Mouse (Mus musculus): ENCODE measurements around the gene Zc3h12c. TPM values are rescaled to one million over a fixed set of nuclear protein-coding genes. Genes with fewer than 3 reads are reported as not detected.

Zc3h12c gene
- polyA plus RNA-seq, 2 experiments, result 2.9 to 4.7 TPM

DNA sequence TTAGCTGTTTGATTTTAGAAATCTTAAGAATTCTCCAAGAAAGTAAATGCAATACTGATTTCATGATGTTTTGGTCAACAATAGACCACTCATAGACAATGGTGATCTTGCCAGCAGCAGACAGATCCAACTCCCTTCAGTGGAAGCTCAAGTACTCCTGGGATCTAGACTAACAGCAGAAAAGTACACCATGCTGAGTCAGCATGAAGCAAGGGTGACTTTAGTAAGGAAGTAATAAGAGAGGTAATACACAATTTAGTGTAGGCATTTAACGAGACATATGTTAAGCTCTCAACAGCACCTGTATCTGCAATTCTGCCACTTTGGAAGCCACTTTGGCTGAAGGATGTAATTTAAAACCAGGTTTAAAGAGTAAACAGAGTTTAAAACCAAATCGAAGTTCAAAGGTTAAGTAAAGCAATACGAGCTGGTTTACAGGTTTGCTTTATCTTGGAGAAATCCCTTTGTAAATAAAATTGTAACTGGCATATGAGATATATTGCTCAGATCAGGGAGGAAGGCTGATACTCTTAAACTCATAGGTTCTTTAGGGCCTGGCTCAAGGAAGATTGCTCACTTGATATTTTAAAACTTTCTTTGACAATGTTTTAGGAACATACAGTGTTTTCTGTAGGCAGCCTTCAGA, 18.0 kb upstream of the Zc3h12c start:
- Histone ChIP-seq H3K9ac (ENCODE audit: low read depth, low read length, severe bottlenecking) (no peak overlapping the region), H3K4me2 (replicated peaks; ENCODE audit: low read depth, low read length, severe bottlenecking) (no peak overlapping the region)
- no peak for TF ChIP-seq POLR2A (IDR thresholded peaks at IDR 0.05; ENCODE audit: borderline replicate concordance, extremely low read depth, insufficient read depth, insufficient read length)

DNA sequence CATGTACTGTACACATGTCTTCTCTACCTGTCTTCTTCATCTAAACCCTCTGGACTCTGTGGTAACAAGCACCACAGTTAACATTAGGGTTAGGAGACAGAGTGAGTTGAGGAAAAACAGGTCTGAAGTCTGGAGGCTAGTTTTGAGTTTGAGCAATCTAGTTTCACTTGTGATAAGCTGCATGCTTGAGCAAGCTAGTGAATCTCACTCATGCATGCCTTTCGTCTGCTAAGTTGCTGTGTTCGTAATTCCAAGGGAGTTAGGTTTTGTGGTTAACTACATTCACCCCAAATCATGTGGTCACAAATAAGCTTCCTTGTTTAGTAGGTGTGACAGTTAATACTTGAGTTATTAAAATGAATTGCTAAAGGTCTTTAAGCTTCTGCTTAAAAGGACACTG, 13.0 kb upstream of the Zc3h12c start:
- H3K27me3 ChIP-seq (ENCODE audit: control insufficient read depth, insufficient read depth, low read length), result no peaks in the 10 kb centered on the region
- no peak overlapping the region for H3K9ac ChIP-seq (ENCODE audit: low read depth, low read length, severe bottlenecking)
- peaks cover 2% of the 10 kb centered on the region; the same call in 1 of the 2 replicates for H3K4me1 ChIP-seq (ENCODE audit: control insufficient read depth, insufficient read depth, low read length)
- 56% methylated on average over 2 of the region's 2 CpGs for WGBS
- DNase-seq (ENCODE audit: low spot score), result no peak
- H3K4me2 ChIP-seq (replicated peaks; ENCODE audit: low read depth, low read length, severe bottlenecking), result no peak overlapping the region
- ATAC-seq (ENCODE audit: low FRiP score, low read depth), result no peak
- H3K36me3 ChIP-seq (ENCODE audit: control insufficient read depth, insufficient read depth, low read length), result no peaks in the 10 kb centered on the region
- no peaks in the 10 kb centered on the region for H3K9me3 ChIP-seq (ENCODE audit: control insufficient read depth, low read length)
- no peak overlapping the region for H3K4me3 ChIP-seq (replicated peaks; ENCODE audit: low read length)
- H3K27ac ChIP-seq (replicated peaks; ENCODE audit: low read depth, low read length), result no peak overlapping the region
- no peak for TF ChIP-seq POLR2A (IDR thresholded peaks at IDR 0.05; ENCODE audit: borderline replicate concordance, extremely low read depth, insufficient read depth, insufficient read length)

More for the DNA sequence above, 18.0 kb upstream of the Zc3h12c start:
- Histone ChIP-seq H3K27ac (replicated peaks; ENCODE audit: low read depth, low read length) (no peak overlapping the region), H3K9me3 (ENCODE audit: control insufficient read depth, low read length) (no peaks in the 10 kb centered on the region), H3K27me3 (ENCODE audit: control insufficient read depth, insufficient read depth, low read length) (no peaks in the 10 kb centered on the region), H3K4me1 (ENCODE audit: control insufficient read depth, insufficient read depth, low read length) (peaks cover 10% of the 10 kb centered on the region; the same call in 1 of the 2 replicates), H3K36me3 (ENCODE audit: control insufficient read depth, insufficient read depth, low read length) (no peaks in the 10 kb centered on the region), H3K4me3 (replicated peaks; ENCODE audit: low read length) (no peak overlapping the region)
- 24% methylated on average over 3 of the region's 3 CpGs for WGBS
- ATAC-seq (ENCODE audit: low FRiP score, low read depth) (no peak), DNase-seq (ENCODE audit: low spot score) (no peak)

DNA sequence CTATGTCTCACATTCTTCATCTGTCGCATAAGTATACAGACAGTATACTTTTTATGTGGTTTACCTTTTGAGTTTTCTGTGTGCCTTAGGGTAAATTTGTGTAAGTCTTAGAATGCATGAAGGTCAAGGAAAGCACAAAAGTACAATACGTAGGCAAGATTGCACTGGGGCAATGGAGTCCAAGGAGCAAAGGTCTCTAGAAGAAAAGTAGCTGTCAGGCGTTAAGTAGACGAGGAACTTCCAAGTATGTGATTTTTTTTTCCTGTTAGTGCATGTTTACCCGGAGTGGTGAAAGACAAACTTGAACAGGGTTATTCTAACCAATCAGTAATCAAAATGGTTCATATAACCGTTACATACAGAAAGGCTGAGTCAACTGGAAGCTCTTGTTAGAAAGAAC, 12.5 kb upstream of the Zc3h12c start:
- H3K27me3 ChIP-seq (ENCODE audit: control insufficient read depth, insufficient read depth, low read length), result no peaks in the 10 kb centered on the region
- DNase-seq (ENCODE audit: low spot score) (no peak), ATAC-seq (ENCODE audit: low FRiP score, low read depth) (no peak)
- 80% methylated on average over 6 of the region's 6 CpGs for WGBS
- no peak overlapping the region for H3K4me3 ChIP-seq (replicated peaks; ENCODE audit: low read length)
- no peak overlapping the region for H3K9ac ChIP-seq (ENCODE audit: low read depth, low read length, severe bottlenecking)
- no peak for TF ChIP-seq POLR2A (IDR thresholded peaks at IDR 0.05; ENCODE audit: borderline replicate concordance, extremely low read depth, insufficient read depth, insufficient read length)
- H3K27ac ChIP-seq (replicated peaks; ENCODE audit: low read depth, low read length), result no peak overlapping the region
- no peaks in the 10 kb centered on the region for H3K9me3 ChIP-seq (ENCODE audit: control insufficient read depth, low read length)
- H3K36me3 ChIP-seq (ENCODE audit: control insufficient read depth, insufficient read depth, low read length), result no peaks in the 10 kb centered on the region
- no peak overlapping the region for H3K4me2 ChIP-seq (replicated peaks; ENCODE audit: low read depth, low read length, severe bottlenecking)
- H3K4me1 ChIP-seq (ENCODE audit: control insufficient read depth, insufficient read depth, low read length), result no peaks in the 10 kb centered on the region

DNA sequence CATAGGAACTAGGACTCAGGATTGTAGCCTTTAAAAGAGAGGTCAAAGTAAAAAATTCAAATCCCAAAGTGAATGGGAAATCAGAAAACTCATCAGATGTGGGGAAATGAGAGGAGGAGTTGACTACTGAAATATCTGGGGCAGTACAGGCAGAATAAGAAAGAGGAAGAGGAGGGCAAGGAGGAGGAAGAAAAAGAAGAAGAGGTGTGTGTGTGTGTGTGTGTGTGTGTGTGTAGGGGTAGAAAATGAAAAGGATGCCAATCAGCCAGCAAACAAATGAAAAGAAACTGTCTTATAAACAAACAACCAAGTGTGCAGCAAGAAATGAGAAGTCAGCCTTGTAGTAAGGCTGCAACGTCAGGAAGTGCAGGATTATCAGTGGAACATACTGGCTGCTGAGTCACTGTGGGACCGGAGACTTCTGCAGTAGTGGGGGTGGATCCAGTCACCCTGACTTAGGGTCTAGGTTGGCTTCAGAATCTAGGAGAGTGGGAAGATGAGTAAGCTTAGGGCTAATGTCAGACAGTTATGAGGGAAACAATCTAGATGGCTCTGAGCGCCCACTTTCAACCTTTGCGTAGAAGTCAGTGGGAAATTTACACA, 7.0 kb upstream of the Zc3h12c start:
- no peak overlapping the region for H3K4me3 ChIP-seq (replicated peaks; ENCODE audit: low read length)
- H3K9me3 ChIP-seq (ENCODE audit: control insufficient read depth, low read length), result no peaks in the 10 kb centered on the region
- TF ChIP-seq POLR2A (IDR thresholded peaks at IDR 0.05; ENCODE audit: borderline replicate concordance, extremely low read depth, insufficient read depth, insufficient read length), result no peak
- DNase-seq (ENCODE audit: low spot score) (no peak), ATAC-seq (ENCODE audit: low FRiP score, low read depth) (no peak)
- no peaks in the 10 kb centered on the region for H3K4me1 ChIP-seq (ENCODE audit: control insufficient read depth, insufficient read depth, low read length)
- H3K36me3 ChIP-seq (ENCODE audit: control insufficient read depth, insufficient read depth, low read length), result no peaks in the 10 kb centered on the region
- 87% methylated on average over 4 of the region's 4 CpGs for WGBS
- H3K4me2 ChIP-seq (replicated peaks; ENCODE audit: low read depth, low read length, severe bottlenecking), result no peak overlapping the region
- no peak overlapping the region for H3K9ac ChIP-seq (ENCODE audit: low read depth, low read length, severe bottlenecking)
- no peak overlapping the region for H3K27ac ChIP-seq (replicated peaks; ENCODE audit: low read depth, low read length)
- H3K27me3 ChIP-seq (ENCODE audit: control insufficient read depth, insufficient read depth, low read length), result no peaks in the 10 kb centered on the region

DNA sequence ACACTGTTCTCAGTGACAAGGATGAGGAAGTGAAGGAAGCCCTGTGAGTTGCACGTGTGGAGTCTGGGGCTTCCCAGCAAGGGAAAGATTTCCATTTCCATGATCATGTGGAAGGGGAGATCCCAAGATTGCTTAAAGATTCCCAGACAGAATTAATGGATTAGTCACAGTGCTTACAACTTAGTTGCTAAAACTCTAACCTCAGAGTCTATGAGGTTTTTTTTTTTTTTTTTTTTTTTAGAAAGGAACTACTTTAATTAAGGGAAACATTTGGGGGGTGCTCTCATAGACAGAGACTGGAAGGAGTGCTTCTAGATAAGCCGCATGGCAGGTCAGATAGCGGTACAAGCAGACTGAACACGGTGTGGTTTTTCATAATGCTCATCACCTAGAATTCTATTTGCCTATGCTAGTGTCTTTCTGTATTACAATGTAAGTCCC, 6.3 kb upstream of the Zc3h12c start:
- H3K27me3 ChIP-seq (ENCODE audit: control insufficient read depth, insufficient read depth, low read length), result peaks cover 4% of the 10 kb centered on the region; the same call in 1 of the 2 replicates
- no peak overlapping the region for H3K9ac ChIP-seq (ENCODE audit: low read depth, low read length, severe bottlenecking)
- ATAC-seq (ENCODE audit: low FRiP score, low read depth) (no peak), DNase-seq (ENCODE audit: low spot score) (no peak)
- H3K4me3 ChIP-seq (replicated peaks; ENCODE audit: low read length), result no peak overlapping the region
- no peak overlapping the region for H3K27ac ChIP-seq (replicated peaks; ENCODE audit: low read depth, low read length)
- no peaks in the 10 kb centered on the region for H3K36me3 ChIP-seq (ENCODE audit: control insufficient read depth, insufficient read depth, low read length)
- no peaks in the 10 kb centered on the region for H3K9me3 ChIP-seq (ENCODE audit: control insufficient read depth, low read length)
- 79% methylated on average over 4 of the region's 4 CpGs for WGBS
- no peak overlapping the region for H3K4me2 ChIP-seq (replicated peaks; ENCODE audit: low read depth, low read length, severe bottlenecking)
- no peaks in the 10 kb centered on the region for H3K4me1 ChIP-seq (ENCODE audit: control insufficient read depth, insufficient read depth, low read length)
- no peak for TF ChIP-seq POLR2A (IDR thresholded peaks at IDR 0.05; ENCODE audit: borderline replicate concordance, extremely low read depth, insufficient read depth, insufficient read length)

Data from limb, embryonic 14.5 days (tissue).